Mouse (Mus musculus) B cell, adult 67 days (primary cell): ENCODE data around the gene Pinlyp. TPM values are rescaled to one million over a fixed set of nuclear protein-coding genes. Genes with fewer than 3 reads are reported as not detected.

Experiments
- total RNA-seq, 2 experiments: library from RNA; stranded (reverse); gene quantifications; 4 replicates each; pipeline ENCODE4 v1.2.4; 2023

Pinlyp gene
- total RNA-seq: under 1 TPM in 1 of 2 experiments, not detected in 1; 0.67 TPM

DNA sequence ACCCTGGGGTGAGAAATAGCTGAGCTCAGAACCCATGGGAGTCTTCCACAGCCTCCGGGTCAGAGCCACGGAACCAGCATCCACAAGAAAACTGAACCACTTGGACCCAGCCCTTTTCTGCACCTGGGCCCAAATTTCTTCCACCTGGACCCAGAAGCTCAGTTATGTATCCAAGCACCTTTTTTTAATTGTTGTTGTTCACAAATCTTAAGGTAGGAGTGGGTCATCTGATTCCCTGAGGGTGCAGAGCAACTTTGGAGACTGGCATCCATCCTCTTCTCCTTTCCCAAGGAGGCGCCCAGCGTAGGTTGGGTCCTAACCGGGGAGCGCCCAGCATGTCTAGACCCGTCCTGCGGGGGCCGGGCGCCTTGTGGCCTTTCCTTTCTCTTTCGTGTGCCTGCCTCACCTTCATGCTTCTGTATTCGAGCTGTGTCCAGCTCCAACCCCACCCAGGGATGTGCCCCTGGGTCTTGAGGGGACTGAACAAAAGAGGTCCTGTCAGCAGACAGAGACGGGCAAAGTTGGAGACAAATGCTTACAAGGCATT lies at the start of gene Pinlyp, which contains the start of gene Xrcc1:
Gene Pinlyp, minus strand, starts transcription at position 51 of the 547 bp plus-strand sequence.
Gene Xrcc1, plus strand, starts transcription at position 222 of the 547 bp plus-strand sequence.

DNA sequence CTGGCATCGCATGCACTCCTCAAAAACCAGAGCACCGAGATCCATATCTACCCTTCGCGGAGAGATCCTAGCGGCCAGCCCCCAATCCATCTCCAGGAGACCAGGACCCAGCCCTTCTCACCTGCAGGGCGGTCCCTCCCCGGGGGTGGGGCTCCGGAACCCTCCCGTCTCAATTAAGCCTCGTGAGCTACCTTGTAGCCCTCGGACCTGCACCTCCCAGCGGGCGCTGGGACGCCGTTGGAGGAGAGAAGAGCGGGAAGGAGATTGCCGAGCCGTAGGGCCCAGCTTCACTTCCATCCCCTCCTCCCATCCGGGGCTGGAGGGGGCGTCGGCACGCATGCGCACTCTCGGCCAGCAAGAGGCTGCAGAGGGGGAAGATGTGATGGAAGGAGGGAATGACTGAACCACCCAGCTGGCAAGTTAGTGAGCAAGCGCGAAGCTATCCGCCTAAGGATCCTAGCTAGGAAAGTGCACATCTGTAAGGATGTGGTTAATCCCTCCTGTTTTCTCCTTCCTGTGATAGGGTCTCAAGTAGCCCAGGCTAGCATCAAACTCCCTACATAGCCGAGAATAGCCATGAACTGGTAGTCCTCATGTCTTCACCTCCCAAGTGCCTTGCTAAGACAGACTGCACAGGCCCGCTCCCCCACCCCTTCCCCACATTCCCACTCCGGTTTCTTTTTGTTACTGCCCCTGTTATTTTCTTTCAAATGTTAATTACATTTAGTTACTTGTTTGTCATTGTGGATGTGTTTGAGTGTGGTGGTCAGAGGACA lies 41.6 kb upstream of the Pinlyp start, which contains the start of the genes Ethe1 and Zfp575:
Gene Ethe1, plus strand, starts transcription at position 214 of the 776 bp plus-strand sequence.
Gene Zfp575, minus strand, starts transcription at position 312 of the 776 bp plus-strand sequence.

DNA sequence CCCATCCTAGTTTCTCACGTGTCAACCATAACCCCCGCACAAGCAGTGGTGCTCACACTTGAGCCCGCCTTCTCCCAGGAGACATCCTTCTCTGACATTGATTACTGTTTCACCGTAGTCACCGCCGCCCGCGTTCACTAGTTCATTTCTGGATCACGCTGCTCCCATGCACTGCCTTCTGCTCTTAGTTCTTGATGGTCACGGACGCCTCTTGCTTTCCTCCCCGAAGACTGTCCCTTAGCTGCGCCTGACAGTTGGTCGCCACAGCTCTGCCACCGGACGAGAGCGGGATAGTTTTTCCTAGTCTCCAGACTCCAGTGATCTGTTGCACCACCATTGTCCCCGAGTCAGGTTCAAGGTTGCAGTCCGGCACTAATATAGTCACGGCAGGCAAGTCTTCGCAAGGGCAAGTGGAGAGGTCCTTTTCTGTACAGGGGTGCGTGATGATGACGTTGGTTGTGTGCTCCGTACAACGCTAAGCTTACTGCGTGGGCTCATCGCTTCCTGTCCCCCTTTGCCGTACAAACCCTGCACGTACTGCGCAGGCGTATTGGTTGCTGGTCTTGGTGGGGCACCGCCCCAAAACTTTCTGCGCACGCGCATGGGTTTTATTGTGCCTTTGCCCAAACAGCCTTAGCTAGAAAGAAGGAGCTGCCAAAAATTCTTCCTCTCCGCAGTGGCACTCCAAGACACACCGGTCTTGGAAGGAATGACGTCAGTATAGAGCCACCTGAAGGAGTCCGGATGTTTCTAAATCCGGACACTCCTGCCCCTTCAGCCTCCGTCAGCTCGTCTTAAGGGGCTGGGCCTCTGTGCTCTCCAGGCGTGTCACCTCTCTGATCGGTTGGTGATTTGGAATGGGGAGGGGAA lies 15.6 kb downstream of the Pinlyp start, which contains the start of gene Irgq:
Gene Irgq, plus strand, starts transcription at position 628 of the 870 bp plus-strand sequence.

GRCm38 (mm10) chr7:24512355-24512754 lies 33.6 kb downstream of the Pinlyp start, which contains the start of gene AC161166.1:
Gene AC161166.1 (minus strand): TSS chr7:24512455.

GRCm38 (mm10) chr7:24506838-24507725 lies 38.8 kb downstream of the Pinlyp start, which contains the start of gene Zfp428:
Gene Zfp428 (plus strand): TSS chr7:24507006.

Other genes starting within 250 kb of the Pinlyp start
- 10 to 100 TPM; 10.7 to 11.3 TPM for gene Zfp61, start 244.9 kb downstream of the Pinlyp start, total RNA-seq
- gene Zfp94, start 229.5 kb downstream of the Pinlyp start, total RNA-seq: 10 to 100 TPM in 1 of 2 experiments, 1 to 10 TPM in 1; 6.4 to 14.3 TPM
- not detected for gene Tescl, start 212.2 kb downstream of the Pinlyp start, total RNA-seq
- not detected for gene Lypd5, start 196.9 kb downstream of the Pinlyp start, total RNA-seq
- gene Kcnn4, start 175.9 kb downstream of the Pinlyp start, total RNA-seq: 1 to 10 TPM; 4.2 to 9.5 TPM
- gene Smg9, start 146.5 kb downstream of the Pinlyp start, total RNA-seq: 10 to 100 TPM; 77.0 to 91.8 TPM
- gene Irgc1, start 93.8 kb downstream of the Pinlyp start, total RNA-seq: 1 to 10 TPM; 5.0 to 7.7 TPM
- gene Plaur, start 83.6 kb downstream of the Pinlyp start, total RNA-seq: 100 to 1,000 TPM; 432 to 444 TPM
- gene Cadm4, start 64.1 kb downstream of the Pinlyp start, total RNA-seq: 1 to 10 TPM; 1.1 to 1.3 TPM
- 1 to 10 TPM in 1 of 2 experiments, under 1 TPM in 1; 0.93 to 1.3 TPM for gene Zfp428, start 39.1 kb downstream of the Pinlyp start, total RNA-seq
- not detected for gene AC161166.1, start 33.7 kb downstream of the Pinlyp start, total RNA-seq
- 10 to 100 TPM; 24.8 to 25.6 TPM for gene Irgq, start 15.4 kb downstream of the Pinlyp start, total RNA-seq
- gene Xrcc1, start 171 bp upstream of the Pinlyp start, total RNA-seq: 100 to 1,000 TPM in 1 of 2 experiments, 10 to 100 TPM in 1; 93.4 to 102 TPM
- gene Ethe1, start 41.4 kb upstream of the Pinlyp start, total RNA-seq: 10 to 100 TPM; 12.1 to 13.1 TPM
- gene Zfp575, start 41.5 kb upstream of the Pinlyp start, total RNA-seq: not detected
- gene Phldb3, start 64.6 kb upstream of the Pinlyp start, total RNA-seq: 10 to 100 TPM; 28.9 to 29.4 TPM
- gene Lypd3, start 90.4 kb upstream of the Pinlyp start, total RNA-seq: under 1 TPM; 0.33 to 0.64 TPM
- not detected for gene Tex101, start 130.6 kb upstream of the Pinlyp start, total RNA-seq
- not detected for gene BC049730, start 163.1 kb upstream of the Pinlyp start, total RNA-seq
- not detected for gene Gm4763, start 180.8 kb upstream of the Pinlyp start, total RNA-seq
- gene Cd177, start 214.2 kb upstream of the Pinlyp start, total RNA-seq: under 1 TPM in 1 of 2 experiments, not detected in 1; 0.38 TPM
- gene Ceacam10, start 231.1 kb upstream of the Pinlyp start, total RNA-seq: not detected